11 mouse cellular contexts compared by ENCODE assay signal in the genomic region with DNA sequence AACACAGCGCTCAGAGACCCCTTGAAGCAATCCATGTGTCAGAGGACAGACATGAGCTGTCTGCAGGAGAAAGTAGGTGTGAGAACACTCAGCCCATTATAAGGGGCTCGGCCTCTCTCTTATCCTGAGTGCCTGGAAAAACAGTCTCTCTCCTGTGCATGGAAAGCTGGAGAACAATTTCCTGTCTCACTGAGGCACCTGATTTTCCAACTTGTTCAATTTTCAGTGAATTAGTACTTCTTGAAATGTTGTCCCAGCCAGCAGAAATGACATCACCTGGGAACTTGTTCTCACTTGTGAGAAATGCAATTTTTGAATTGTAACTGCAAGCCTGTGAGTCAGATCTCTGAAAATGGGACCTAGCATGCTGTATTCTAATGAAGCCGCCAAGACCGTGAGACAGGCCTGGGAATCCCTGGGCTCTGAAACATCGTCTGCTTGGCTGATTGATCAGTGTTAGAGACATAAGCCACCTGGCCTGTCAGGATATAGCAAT. TPM values are rescaled to one million over a fixed set of nuclear protein-coding genes. Genes with fewer than 3 reads are reported as not detected.
DNase-seq lines count a peak whose midpoint lies in the region; ATAC-seq and TF ChIP-seq lines count a peak whose summit lies in the region.
"Had no signal": no experiment of that assay in that cellular context is flagged by ENCODE, and none has a peak within 500 bp of the region (broad histone marks: within the 10 kb centered on the region; RNA-seq: fewer than 3 reads in every experiment).

No protein-coding gene starts in this region.

- H3K36me3 ChIP-seq in intestine, embryonic 16.5 days (ENCODE audit: control insufficient read depth, insufficient read depth, low read length): no peaks in the 10 kb centered on the region
- no peaks in the 10 kb centered on the region for H3K36me3 ChIP-seq in intestine, postnatal 0 days (ENCODE audit: control insufficient read depth, insufficient read depth)
- H3K36me3 ChIP-seq: embryonic facial prominence, embryonic 12.5 days had no signal

- intact Hi-C loops in left cerebral cortex, adult 2 months (cut with DNase I): no loop called here

- 47% methylated on average over 5 of the region's 5 CpGs for WGBS in intestine, embryonic 16.5 days
- WGBS in intestine, postnatal 0 days: 62% methylated on average over 5 of the region's 5 CpGs

- ATAC-seq in intestine, embryonic 16.5 days: no peak
- ATAC-seq in intestine, postnatal 0 days: no peak

- H3K27ac ChIP-seq in intestine, embryonic 16.5 days (ENCODE audit: low read length): 0 out of 2 replicates have a peak overlapping the region, but pooled peaks have one; percentile 13
- no peak overlapping the region for H3K27ac ChIP-seq in intestine, postnatal 0 days (ENCODE audit: low read depth, low read length)
- H3K27ac ChIP-seq in layer of hippocampus, adult 2 months: no peak overlapping the region
- H3K27ac ChIP-seq in left cerebral cortex, adult 2 months: no peak overlapping the region
- H3K27ac ChIP-seq: embryonic facial prominence, embryonic 12.5 days; hindbrain, embryonic 14.5 days had no signal

- H3K9me3 ChIP-seq in intestine, embryonic 16.5 days (ENCODE audit: control insufficient read depth, low read length): no peaks in the 10 kb centered on the region; the same call in 1 of the 2 replicates
- H3K9me3 ChIP-seq in intestine, postnatal 0 days (ENCODE audit: control insufficient read depth): 0 out of 2 replicates have a peak, but pooled peaks cover 3% of the 10 kb centered on the region

- H3K27me3 ChIP-seq in intestine, embryonic 16.5 days (replicated peaks; ENCODE audit: control insufficient read depth, insufficient read depth, low read length): no peaks in the 10 kb centered on the region
- no peaks in the 10 kb centered on the region for H3K27me3 ChIP-seq in intestine, postnatal 0 days (replicated peaks; ENCODE audit: control insufficient read depth, insufficient read depth, low read length)
- H3K27me3 ChIP-seq: embryonic facial prominence, embryonic 12.5 days had no signal

- H3K4me2 ChIP-seq in intestine, embryonic 16.5 days (ENCODE audit: low read depth, low read length): no peak overlapping the region
- no peak overlapping the region for H3K4me2 ChIP-seq in intestine, postnatal 0 days (replicated peaks; ENCODE audit: low read depth)
- H3K4me2 ChIP-seq: embryonic facial prominence, embryonic 12.5 days; hindbrain, embryonic 14.5 days had no signal

- TF ChIP-seq CTCF in intestine, postnatal 0 days (IDR thresholded peaks at IDR 0.05; ENCODE audit: low read depth): no peak
- no peak for TF ChIP-seq CTCF in layer of hippocampus, adult 2 months (conservative IDR thresholded peaks at IDR 0.05)
- no peak for TF ChIP-seq CTCF in left cerebral cortex, adult 2 months (IDR thresholded peaks at IDR 0.05)

- DNase-seq in fibroblast of lung, adult 2 months (ENCODE audit: low read depth): peak; percentile 82
- peak; percentile 56 for DNase-seq in heart, postnatal 4 days
- DNase-seq in skeletal muscle tissue, adult 2 months (ENCODE audit: low read depth, low spot score): peak; percentile 56
- no peak for DNase-seq in thymus, postnatal 10 days (ENCODE audit: low spot score in 2 of 2)
- no peak for DNase-seq in layer of hippocampus, adult 2 months (ENCODE audit: low spot score in 2 of 2)
- DNase-seq in left cerebral cortex, adult 2 months (ENCODE audit: extremely low spot score in 1 of 2, low spot score in 2 of 2): no peak
- DNase-seq: right cerebral cortex, postnatal 14 days had no signal

- no peak overlapping the region for H3K9ac ChIP-seq in intestine, embryonic 16.5 days (ENCODE audit: low read depth, low read length)
- no peak overlapping the region for H3K9ac ChIP-seq in intestine, postnatal 0 days (ENCODE audit: low read depth, low read length)
- H3K9ac ChIP-seq: embryonic facial prominence, embryonic 12.5 days; hindbrain, embryonic 14.5 days had no signal

- H3K4me1 ChIP-seq in intestine, embryonic 16.5 days (ENCODE audit: control insufficient read depth, insufficient read depth, low read length): peaks cover 4% of the 10 kb centered on the region; the same call in 1 of the 2 replicates
- H3K4me1 ChIP-seq in intestine, postnatal 0 days (replicated peaks; ENCODE audit: control insufficient read depth, insufficient read depth, low read length): 0 out of 2 replicates have a peak, but pooled peaks cover 4% of the 10 kb centered on the region
- H3K4me1 ChIP-seq: embryonic facial prominence, embryonic 12.5 days had no signal

- H3K4me3 ChIP-seq in intestine, embryonic 16.5 days (ENCODE audit: low read length): no peak overlapping the region
- H3K4me3 ChIP-seq in intestine, postnatal 0 days (ENCODE audit: low read depth, low read length): no peak overlapping the region
- no peak overlapping the region for H3K4me3 ChIP-seq in layer of hippocampus, adult 2 months
- H3K4me3 ChIP-seq in left cerebral cortex, adult 2 months: no peak overlapping the region
- H3K4me3 ChIP-seq: embryonic facial prominence, embryonic 12.5 days had no signal

RNA-seq across cellular contexts. Expression of a gene that starts 28.2 kb away (rescaled TPM):
- polyA plus RNA-seq in intestine, embryonic 16.5 days (2015; fragmentation: Nextera tagmentation; extraction: Ambion mirVana): 122 and 130 TPM in 2 replicates
- 152 and 156 TPM in 2 replicates for polyA plus RNA-seq in intestine, postnatal 0 days (2015; fragmentation: Nextera tagmentation; extraction: Ambion mirVana)
- 100 to 1,000 TPM; 216 to 221 TPM for total RNA-seq in heart, postnatal 4 days (2021)
- 10 to 100 TPM; 74.0 to 81.0 TPM for total RNA-seq in layer of hippocampus, adult 2 months (2021)
- total RNA-seq in left cerebral cortex, adult 2 months (2021): 10 to 100 TPM; 69.0 to 76.3 TPM

Comparison
In these comparisons a context has a peak if more than half of its experiments do, and no peak if none do; other contexts are left out.
1. DNase-seq: peak in fibroblast of lung, adult 2 months (single experiment), heart, postnatal 4 days (single experiment) and skeletal muscle tissue, adult 2 months (single experiment); none in thymus, postnatal 10 days (0 of 2), layer of hippocampus, adult 2 months (0 of 2) and left cerebral cortex, adult 2 months (0 of 2).